Mouse (Mus musculus): Measurements from ENCODE around the gene Hgd. TPM values are rescaled to one million over a fixed set of nuclear protein-coding genes. Genes with fewer than 3 reads are reported as not detected.

Hgd gene
- polyA plus RNA-seq, 1 experiment from 2014 or later, result 0.11 TPM

DNA sequence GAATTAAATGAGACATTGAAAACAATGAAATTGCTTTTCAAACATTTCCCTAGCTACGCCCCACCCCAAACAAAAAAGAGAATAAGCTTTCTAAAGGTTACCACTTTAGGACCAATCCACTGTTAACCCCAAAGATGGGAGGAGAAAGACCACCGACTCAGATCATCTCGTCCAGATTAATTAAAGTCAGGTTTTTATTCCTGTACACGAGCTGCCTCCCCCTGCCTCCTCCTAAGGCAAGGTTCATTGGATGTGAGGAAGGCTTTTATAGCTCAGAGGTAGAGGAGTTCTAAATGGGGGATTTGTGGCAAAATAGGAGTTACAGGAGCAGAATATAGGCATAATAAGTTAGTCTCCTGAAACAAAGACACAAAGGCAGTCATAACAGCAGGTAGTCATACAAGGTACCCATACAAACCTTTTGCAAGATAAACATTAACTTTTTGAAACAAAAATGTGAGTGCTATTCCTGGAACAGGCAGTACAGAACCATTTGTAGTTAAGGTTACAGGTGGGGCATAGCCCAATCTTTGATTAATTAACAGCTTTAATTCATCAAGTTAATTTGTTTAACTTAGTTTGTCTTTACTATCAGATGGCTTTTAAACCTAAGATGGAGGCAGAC, 75.0 kb downstream of the Hgd start:
- Histone ChIP-seq H3K27me3 (replicated peaks; ENCODE audit: control insufficient read depth, insufficient read depth, low read length) (no peaks in the 10 kb centered on the region), H3K4me1 (replicated peaks; ENCODE audit: control insufficient read depth, insufficient read depth, low read length) (peaks cover 18% of the 10 kb centered on the region), H3K36me3 (ENCODE audit: control insufficient read depth, insufficient read depth, low read length) (no peaks in the 10 kb centered on the region), H3K4me2 (ENCODE audit: low read length) (peak overlapping the region; percentile 52), H3K9me3 (ENCODE audit: control insufficient read depth, low read length) (no peaks in the 10 kb centered on the region), H3K4me3 (ENCODE audit: low read depth, low read length) (no peak overlapping the region), H3K9ac (ENCODE audit: low read length) (no peak overlapping the region), H3K27ac (ENCODE audit: low read depth) (no peak overlapping the region)
- no peak; the same call in 1 of the 2 replicates for ATAC-seq (replicated peaks; ENCODE audit: low FRiP score, low TSS enrichment, low read depth)
- 68% methylated on average over 4 of the region's 4 CpGs for WGBS
- DNase-seq (ENCODE audit: low spot score), result no peak

DNA sequence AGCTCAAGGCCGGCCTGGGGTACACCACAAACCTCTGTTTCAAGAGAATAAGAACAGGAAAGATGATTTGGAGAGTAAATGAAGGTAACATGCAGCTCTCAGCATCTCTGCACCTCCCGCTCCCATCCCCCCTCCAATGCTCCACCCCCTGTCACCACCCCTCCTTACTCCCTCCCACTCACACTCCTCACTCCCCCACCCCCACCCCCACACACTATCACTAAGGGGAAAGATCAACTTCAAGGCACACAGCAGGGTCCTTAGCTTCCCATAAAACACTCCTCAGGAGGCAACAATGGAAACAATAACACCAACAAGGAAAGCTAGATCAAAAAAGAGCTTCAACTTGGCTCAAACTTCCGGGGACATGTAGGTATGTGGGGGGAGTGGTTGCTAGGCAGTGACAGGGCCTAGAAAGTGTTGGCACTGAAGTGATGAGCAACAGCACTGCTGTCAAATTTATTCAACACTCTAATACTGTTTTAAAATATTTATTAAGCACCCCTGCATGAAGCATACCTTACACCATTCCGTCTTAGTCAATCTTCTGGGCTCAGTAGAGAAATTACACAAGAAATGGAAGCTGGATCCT, 75.9 kb downstream of the Hgd start:
- DNase-seq (ENCODE audit: low spot score), result no peak
- H3K9me3 ChIP-seq (ENCODE audit: control insufficient read depth, low read length), result no peaks in the 10 kb centered on the region
- no peak overlapping the region for H3K9ac ChIP-seq (ENCODE audit: low read length)
- ATAC-seq (replicated peaks; ENCODE audit: low FRiP score, low TSS enrichment, low read depth), result no peak
- no peak overlapping the region for H3K4me2 ChIP-seq (ENCODE audit: low read length)
- H3K36me3 ChIP-seq (ENCODE audit: control insufficient read depth, insufficient read depth, low read length), result no peaks in the 10 kb centered on the region
- 27% methylated on average over 4 of the region's 4 CpGs for WGBS
- no peak overlapping the region for H3K4me3 ChIP-seq (ENCODE audit: low read depth, low read length)
- H3K27me3 ChIP-seq (replicated peaks; ENCODE audit: control insufficient read depth, insufficient read depth, low read length), result no peaks in the 10 kb centered on the region
- H3K4me1 ChIP-seq (replicated peaks; ENCODE audit: control insufficient read depth, insufficient read depth, low read length), result peaks cover 18% of the 10 kb centered on the region
- H3K27ac ChIP-seq (ENCODE audit: low read depth), result no peak overlapping the region

DNA sequence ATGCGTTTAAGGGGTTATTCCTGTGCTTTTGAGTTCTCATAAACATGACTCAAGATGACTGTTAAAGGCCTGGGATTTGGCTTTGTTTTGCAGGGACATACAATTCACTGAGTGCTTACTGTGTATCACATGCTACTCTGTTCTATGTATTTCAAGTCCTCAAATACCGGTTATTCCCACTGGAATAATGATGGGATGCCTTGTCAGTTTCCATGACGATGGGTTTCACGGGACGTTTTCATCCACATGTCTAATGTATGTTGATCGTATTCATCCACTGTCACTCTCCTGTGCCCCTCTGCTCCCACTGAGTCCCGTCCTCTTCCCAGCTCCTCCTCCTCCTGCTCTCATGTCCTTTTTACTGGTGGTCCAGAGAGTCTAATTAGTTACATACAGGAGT, 76.8 kb downstream of the Hgd start:
- Histone ChIP-seq H3K4me2 (ENCODE audit: low read length) (no peak overlapping the region), H3K4me3 (ENCODE audit: low read depth, low read length) (no peak overlapping the region), H3K9ac (ENCODE audit: low read length) (no peak overlapping the region), H3K36me3 (ENCODE audit: control insufficient read depth, insufficient read depth, low read length) (no peaks in the 10 kb centered on the region), H3K27ac (ENCODE audit: low read depth) (no peak overlapping the region), H3K9me3 (ENCODE audit: control insufficient read depth, low read length) (no peaks in the 10 kb centered on the region), H3K27me3 (replicated peaks; ENCODE audit: control insufficient read depth, insufficient read depth, low read length) (no peaks in the 10 kb centered on the region), H3K4me1 (replicated peaks; ENCODE audit: control insufficient read depth, insufficient read depth, low read length) (peaks cover 14% of the 10 kb centered on the region)
- WGBS, result 81% methylated on average over 7 of the region's 7 CpGs
- ATAC-seq (replicated peaks; ENCODE audit: low FRiP score, low TSS enrichment, low read depth) (no peak), DNase-seq (ENCODE audit: low spot score) (no peak)

DNA sequence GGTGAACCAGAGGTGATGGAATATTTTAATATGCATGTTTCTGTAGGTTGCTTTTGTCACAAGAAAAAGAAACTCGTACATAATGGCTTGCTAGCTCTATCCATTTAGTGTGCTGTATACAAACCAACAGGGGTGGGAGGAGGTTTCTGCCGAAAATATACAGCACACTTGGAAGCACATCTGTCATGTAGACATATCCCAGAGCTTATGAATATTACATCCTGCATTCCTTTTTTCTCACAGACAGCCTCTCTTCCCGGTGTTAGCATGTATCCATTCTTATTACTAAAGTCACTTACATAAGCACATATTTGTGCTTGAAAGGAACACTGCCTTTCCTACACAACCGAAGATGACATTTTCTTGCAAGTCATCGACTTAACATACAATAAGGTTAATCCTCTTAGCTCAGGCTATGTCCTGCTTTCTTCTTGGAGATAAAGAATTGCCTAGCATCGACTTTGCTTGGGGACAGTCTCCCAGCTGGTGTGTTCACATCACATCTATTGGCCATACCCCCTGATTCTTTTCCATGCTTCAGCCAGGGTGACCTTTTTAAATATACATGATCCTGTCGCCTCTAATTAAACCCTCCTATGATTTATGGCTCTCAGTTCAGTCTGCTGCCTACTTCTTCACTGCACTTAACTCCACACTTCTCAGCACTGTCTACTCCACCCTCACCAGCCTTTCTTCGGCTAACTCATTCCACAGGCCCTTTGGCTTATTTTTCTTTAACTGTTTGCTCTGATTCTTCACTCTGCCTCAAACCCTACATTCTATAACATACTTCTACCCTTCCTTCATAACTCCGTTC, 83.9 kb downstream of the Hgd start:
- Histone ChIP-seq H3K4me2 (ENCODE audit: low read length) (no peak overlapping the region), H3K27me3 (replicated peaks; ENCODE audit: control insufficient read depth, insufficient read depth, low read length) (no peaks in the 10 kb centered on the region)

DNA sequence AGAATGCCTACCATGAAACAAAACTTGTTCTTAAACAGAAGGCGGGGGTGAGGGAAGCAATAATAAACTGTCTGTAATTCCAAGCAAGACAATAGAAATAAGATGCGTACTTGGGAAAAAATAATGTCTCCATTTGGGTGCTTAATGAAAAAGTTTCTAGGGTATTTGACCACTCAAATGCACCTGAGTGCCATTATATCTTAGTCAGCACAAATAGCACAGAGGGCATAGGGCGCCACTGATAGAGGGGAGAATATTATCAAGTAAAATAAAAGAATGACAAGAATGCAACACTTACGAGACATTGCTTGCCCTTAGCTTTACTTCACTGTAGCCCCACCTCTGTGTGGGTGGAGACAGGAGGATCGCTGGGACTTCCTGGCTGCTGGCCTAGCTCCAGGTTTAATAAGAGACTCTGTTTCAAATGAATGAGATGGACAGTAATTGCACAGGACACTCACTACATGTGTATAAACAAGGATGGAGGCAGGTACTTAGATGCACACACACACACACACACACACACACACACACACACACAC, 85.5 kb downstream of the Hgd start:
- no peak overlapping the region for H3K4me2 ChIP-seq (ENCODE audit: low read length)
- no peaks in the 10 kb centered on the region for H3K27me3 ChIP-seq (replicated peaks; ENCODE audit: control insufficient read depth, insufficient read depth, low read length)
- 61% methylated on average over 5 of the region's 5 CpGs for WGBS
- H3K27ac ChIP-seq (ENCODE audit: low read depth), result no peak overlapping the region
- H3K9me3 ChIP-seq (ENCODE audit: control insufficient read depth, low read length), result no peaks in the 10 kb centered on the region
- ATAC-seq (replicated peaks; ENCODE audit: low FRiP score, low TSS enrichment, low read depth) (no peak), DNase-seq (ENCODE audit: low spot score) (no peak)
- H3K4me1 ChIP-seq (replicated peaks; ENCODE audit: control insufficient read depth, insufficient read depth, low read length), result peaks cover 5% of the 10 kb centered on the region; the same call in 1 of the 2 replicates
- no peak overlapping the region for H3K9ac ChIP-seq (ENCODE audit: low read length)
- no peaks in the 10 kb centered on the region for H3K36me3 ChIP-seq (ENCODE audit: control insufficient read depth, insufficient read depth, low read length)
- no peak overlapping the region for H3K4me3 ChIP-seq (ENCODE audit: low read depth, low read length)

More for the DNA sequence above, 83.9 kb downstream of the Hgd start:
- Histone ChIP-seq H3K36me3 (ENCODE audit: control insufficient read depth, insufficient read depth, low read length) (no peaks in the 10 kb centered on the region), H3K27ac (ENCODE audit: low read depth) (no peak overlapping the region), H3K4me1 (replicated peaks; ENCODE audit: control insufficient read depth, insufficient read depth, low read length) (peaks cover 5% of the 10 kb centered on the region; the same call in 1 of the 2 replicates), H3K9ac (ENCODE audit: low read length) (no peak overlapping the region), H3K4me3 (ENCODE audit: low read depth, low read length) (no peak overlapping the region), H3K9me3 (ENCODE audit: control insufficient read depth, low read length) (no peaks in the 10 kb centered on the region)
- ATAC-seq (replicated peaks; ENCODE audit: low FRiP score, low TSS enrichment, low read depth), result no peak
- WGBS, result 51% methylated on average over 9 of the region's 9 CpGs
- DNase-seq (ENCODE audit: low spot score), result no peak

DNA sequence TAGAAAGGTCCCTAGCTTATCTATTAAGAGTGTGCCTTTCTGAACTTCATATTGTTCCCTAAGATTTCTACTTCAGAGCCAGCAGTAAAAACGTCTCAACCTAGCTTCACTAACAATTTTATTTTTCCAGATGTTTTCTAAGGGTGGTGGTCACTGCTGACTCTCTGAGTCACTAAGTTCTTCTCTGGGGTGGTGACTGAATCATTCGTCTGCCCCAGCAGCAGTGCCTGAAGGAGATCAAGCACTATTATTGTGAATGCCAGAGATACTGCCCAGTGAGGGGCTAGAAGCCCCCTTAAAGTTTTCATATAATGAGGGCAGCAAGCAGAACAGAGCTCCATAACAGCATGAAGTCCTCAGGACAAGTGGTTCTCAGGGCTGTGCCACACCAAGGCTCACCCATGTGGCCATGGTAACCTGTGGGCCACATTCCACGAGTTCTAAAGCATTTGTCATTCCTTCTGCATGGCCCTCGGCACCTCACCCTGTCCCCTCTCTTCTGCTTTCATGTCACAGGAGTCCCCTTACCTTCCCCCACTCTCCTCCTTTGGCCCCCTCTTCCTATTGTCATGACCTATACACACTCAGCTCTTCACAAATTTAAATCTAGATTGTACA, 90.8 kb downstream of the Hgd start:
- H3K9ac ChIP-seq (ENCODE audit: low read length), result no peak overlapping the region
- ATAC-seq (replicated peaks; ENCODE audit: low FRiP score, low TSS enrichment, low read depth) (no peak), DNase-seq (ENCODE audit: low spot score) (no peak)
- H3K36me3 ChIP-seq (ENCODE audit: control insufficient read depth, insufficient read depth, low read length), result no peaks in the 10 kb centered on the region
- H3K4me1 ChIP-seq (replicated peaks; ENCODE audit: control insufficient read depth, insufficient read depth, low read length), result no peaks in the 10 kb centered on the region
- H3K4me2 ChIP-seq (ENCODE audit: low read length), result no peak overlapping the region
- no peaks in the 10 kb centered on the region for H3K27me3 ChIP-seq (replicated peaks; ENCODE audit: control insufficient read depth, insufficient read depth, low read length)
- 39% methylated on average over 4 of the region's 4 CpGs for WGBS
- no peaks in the 10 kb centered on the region for H3K9me3 ChIP-seq (ENCODE audit: control insufficient read depth, low read length)
- H3K4me3 ChIP-seq (ENCODE audit: low read depth, low read length), result no peak overlapping the region
- H3K27ac ChIP-seq (ENCODE audit: low read depth), result no peak overlapping the region

DNA sequence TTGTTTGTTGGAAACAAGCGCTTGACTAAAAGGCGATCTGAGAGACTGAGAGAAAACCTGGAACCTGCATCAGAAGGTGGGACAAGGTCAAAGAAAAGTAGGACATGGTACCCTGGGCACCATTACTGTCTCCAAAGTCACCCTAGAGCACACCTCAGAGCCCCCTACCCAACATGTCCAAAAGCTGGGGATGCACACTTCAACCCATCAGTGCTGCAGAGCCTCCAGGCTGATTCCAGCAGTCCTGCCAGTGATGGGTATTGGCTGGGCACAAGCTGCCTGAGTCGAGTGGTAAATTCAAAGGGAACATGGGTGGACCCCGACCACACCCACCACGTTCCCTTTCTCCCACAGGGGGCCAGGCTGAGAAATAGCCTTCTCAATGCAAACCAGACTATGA, 95.4 kb downstream of the Hgd start:
- Histone ChIP-seq H3K27me3 (replicated peaks; ENCODE audit: control insufficient read depth, insufficient read depth, low read length) (no peaks in the 10 kb centered on the region), H3K36me3 (ENCODE audit: control insufficient read depth, insufficient read depth, low read length) (no peaks in the 10 kb centered on the region), H3K4me3 (ENCODE audit: low read depth, low read length) (no peak overlapping the region), H3K9me3 (ENCODE audit: control insufficient read depth, low read length) (no peaks in the 10 kb centered on the region), H3K4me1 (replicated peaks; ENCODE audit: control insufficient read depth, insufficient read depth, low read length) (no peaks in the 10 kb centered on the region), H3K4me2 (ENCODE audit: low read length) (no peak overlapping the region), H3K27ac (ENCODE audit: low read depth) (no peak overlapping the region), H3K9ac (ENCODE audit: low read length) (no peak overlapping the region)
- 84% methylated on average over 5 of the region's 5 CpGs for WGBS
- ATAC-seq (replicated peaks; ENCODE audit: low FRiP score, low TSS enrichment, low read depth) (no peak), DNase-seq (ENCODE audit: low spot score) (no peak)

DNA sequence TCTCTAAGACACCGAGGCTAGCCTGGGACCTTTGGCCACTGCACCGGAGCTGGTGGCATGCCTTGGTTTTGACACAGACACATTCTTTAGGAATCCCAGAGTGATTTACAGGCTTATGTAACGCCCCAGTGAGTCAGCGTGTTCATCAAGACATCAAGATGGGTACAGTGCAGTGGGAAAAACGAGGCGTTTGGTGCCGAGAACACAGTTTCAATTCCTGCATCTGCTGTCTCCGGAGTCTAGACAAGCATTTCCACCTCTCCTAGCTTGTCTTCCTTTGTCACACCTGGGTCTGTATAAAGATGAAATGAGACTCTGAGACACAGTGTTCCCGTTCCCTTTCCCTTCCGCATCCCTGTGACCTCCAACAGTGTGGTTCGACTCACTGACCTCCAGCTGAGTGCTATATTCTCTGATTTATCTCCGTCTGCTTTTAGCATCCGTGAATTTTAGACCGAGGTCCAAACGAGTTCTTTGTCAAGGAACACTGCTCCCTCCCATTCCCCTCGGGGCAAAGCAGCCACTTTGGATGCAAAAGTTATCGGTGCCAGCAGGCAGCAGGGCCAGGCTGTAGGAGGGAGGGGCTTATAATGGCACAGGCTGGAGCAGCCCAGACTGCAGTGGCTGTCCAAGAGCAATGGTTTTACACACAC, 96.2 kb downstream of the Hgd start:
- Histone ChIP-seq H3K4me2 (ENCODE audit: low read length) (no peak overlapping the region), H3K36me3 (ENCODE audit: control insufficient read depth, insufficient read depth, low read length) (no peaks in the 10 kb centered on the region), H3K9me3 (ENCODE audit: control insufficient read depth, low read length) (no peaks in the 10 kb centered on the region), H3K9ac (ENCODE audit: low read length) (no peak overlapping the region), H3K4me3 (ENCODE audit: low read depth, low read length) (no peak overlapping the region), H3K27me3 (replicated peaks; ENCODE audit: control insufficient read depth, insufficient read depth, low read length) (no peaks in the 10 kb centered on the region), H3K4me1 (replicated peaks; ENCODE audit: control insufficient read depth, insufficient read depth, low read length) (no peaks in the 10 kb centered on the region), H3K27ac (ENCODE audit: low read depth) (no peak overlapping the region)
- ATAC-seq (replicated peaks; ENCODE audit: low FRiP score, low TSS enrichment, low read depth), result no peak
- 61% methylated on average over 17 of the region's 17 CpGs for WGBS
- DNase-seq (ENCODE audit: low spot score), result no peak
